In the genomic region with DNA sequence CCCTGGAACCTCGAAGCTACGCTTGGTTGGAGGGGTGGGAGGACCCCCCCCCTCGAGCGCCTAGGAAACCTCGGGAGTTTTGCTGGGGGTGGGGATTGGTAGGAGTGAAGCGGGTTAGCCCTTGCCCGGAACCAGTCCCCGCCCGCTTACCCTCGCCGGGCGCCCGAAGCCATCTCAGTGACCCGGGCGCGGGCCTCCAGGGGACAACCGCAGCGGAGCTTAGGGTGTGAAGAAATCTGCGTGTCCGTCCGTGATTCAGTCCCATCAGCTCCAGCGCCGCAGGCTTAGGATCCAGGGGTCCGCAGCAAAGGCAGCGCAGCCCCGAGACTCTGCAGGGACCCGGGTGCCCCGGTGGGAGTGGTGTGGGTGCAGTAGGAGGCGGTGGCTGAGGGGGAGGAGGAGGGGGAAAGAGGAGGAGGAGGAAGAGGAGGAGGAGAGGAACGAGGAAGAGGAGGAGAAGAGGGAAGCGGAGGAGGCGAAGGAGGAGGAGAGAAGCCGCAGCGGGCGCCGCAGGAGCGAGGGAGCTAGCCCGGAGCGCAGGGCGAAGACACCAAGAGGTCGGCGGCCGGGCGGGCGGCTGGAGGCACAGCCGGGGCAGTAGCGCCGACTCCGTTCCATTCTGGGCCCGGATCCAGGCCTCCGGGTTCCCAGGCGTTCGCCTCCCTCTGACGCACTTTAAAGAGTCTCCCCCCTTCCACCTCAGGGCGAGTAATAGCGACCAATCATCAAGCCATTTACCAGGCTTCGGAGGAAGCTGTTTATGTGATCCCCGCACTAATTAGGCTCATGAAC, we compare ENCODE assay signal across 8 mouse cellular contexts. TPM values are rescaled to one million over a fixed set of nuclear protein-coding genes. Genes with fewer than 3 reads are reported as not detected.
DNase-seq lines count a peak whose midpoint lies in the region; ATAC-seq and TF ChIP-seq lines count a peak whose summit lies in the region.

TSS of gene Emx2 (plus strand) at position 422 of the 792 bp plus-strand sequence.

- DNase-seq in ovary, adult 18-20 months (ENCODE audit: low spot score), result peak; percentile 83
- no peak for DNase-seq in ovary, postnatal 10 days (ENCODE audit: low spot score)
- no peak for DNase-seq in heart, postnatal 0 days (ENCODE audit: low spot score)
- peak; percentile 88 to 93 for DNase-seq in kidney, postnatal 4 days
- peak; percentile 79 for DNase-seq in right cerebral cortex, postnatal 4 days
- DNase-seq in cerebellum, adult 2 months, result no peak

- H3K4me2 ChIP-seq in heart, postnatal 0 days (ENCODE audit: low read depth, low read length), result peak within 1 kb of the TSS; percentile 56
- H3K4me2 ChIP-seq in liver, embryonic 15.5 days, result peak within 1 kb of the TSS; percentile 40

- no peak for ATAC-seq in heart, postnatal 0 days (ENCODE audit: insufficient read depth, low read depth)
- ATAC-seq in liver, embryonic 15.5 days (ENCODE audit: insufficient read depth), result no peak

- no peaks in the 10 kb centered on the region for H3K36me3 ChIP-seq in heart, postnatal 0 days (replicated peaks; ENCODE audit: control insufficient read depth, insufficient read depth, low read length)
- no peaks in the 10 kb centered on the region for H3K36me3 ChIP-seq in liver, embryonic 15.5 days (replicated peaks)

- WGBS in heart, postnatal 0 days, result 1% methylated on average over 49 of the region's 58 CpGs
- WGBS in liver, embryonic 15.5 days (ENCODE audit: insufficient replicate concordance), result 1% methylated on average over 58 of the region's 58 CpGs
- WGBS in cerebellum, adult 2 months, result under 1% methylated on average over 56 of the region's 58 CpGs

- no peak for TF ChIP-seq EP300 in heart, postnatal 0 days (IDR thresholded peaks at IDR 0.05; ENCODE audit: low read depth)

- peak within 1 kb of the TSS; percentile 76 for H3K4me3 ChIP-seq in embryonic fibroblast, embryonic 13.5 days (ENCODE audit: insufficient read depth, low read length)
- peak within 1 kb of the TSS; percentile 38 for H3K4me3 ChIP-seq in heart, postnatal 0 days (ENCODE audit: low read depth, low read length)
- H3K4me3 ChIP-seq in liver, embryonic 15.5 days (replicated peaks), result peak within 1 kb of the TSS; percentile 7; the same call in 1 of the 2 replicates
- no peak within 1 kb of the TSS for H3K4me3 ChIP-seq in cerebellum, adult 2 months (replicated peaks; ENCODE audit: insufficient read depth, low read depth, low read length)

- H3K9me3 ChIP-seq in heart, postnatal 0 days (replicated peaks; ENCODE audit: control insufficient read depth, low read length), result no peaks in the 10 kb centered on the region
- H3K9me3 ChIP-seq in liver, embryonic 15.5 days (replicated peaks), result no peaks in the 10 kb centered on the region

- H3K4me1 ChIP-seq in embryonic fibroblast, embryonic 13.5 days (ENCODE audit: control insufficient read depth, insufficient read depth, low read length), result no peaks in the 10 kb centered on the region; the same call in 1 of the 2 replicates
- 0 out of 2 replicates have a peak, but pooled peaks cover 8% of the 10 kb centered on the region for H3K4me1 ChIP-seq in heart, postnatal 0 days (ENCODE audit: control insufficient read depth, insufficient read depth)
- no peaks in the 10 kb centered on the region for H3K4me1 ChIP-seq in liver, embryonic 15.5 days (replicated peaks)
- H3K4me1 ChIP-seq in cerebellum, adult 2 months (ENCODE audit: control insufficient read depth, insufficient read depth, low read length), result no peaks in the 10 kb centered on the region

- H3K27ac ChIP-seq in embryonic fibroblast, embryonic 13.5 days (ENCODE audit: insufficient read depth, low read length), result peak within 1 kb of the TSS; percentile 93
- H3K27ac ChIP-seq in heart, postnatal 0 days (ENCODE audit: low read depth), result no peak within 1 kb of the TSS
- no peak within 1 kb of the TSS for H3K27ac ChIP-seq in liver, embryonic 15.5 days (replicated peaks)
- H3K27ac ChIP-seq in cerebellum, adult 2 months (ENCODE audit: insufficient read depth, low read length), result no peak within 1 kb of the TSS

- H3K27me3 ChIP-seq in heart, postnatal 0 days (ENCODE audit: control insufficient read depth, insufficient read depth, low read length), result peaks cover 99% of the 10 kb centered on the region
- H3K27me3 ChIP-seq in liver, embryonic 15.5 days, result peaks cover 100% of the 10 kb centered on the region
- H3K27me3 ChIP-seq in cerebellum, adult 2 months (ENCODE audit: control insufficient read depth, insufficient read depth, low read length), result peaks cover 16% of the 10 kb centered on the region; the same call in 1 of the 2 replicates

- TF ChIP-seq POLR2A in embryonic fibroblast, embryonic 13.5 days (IDR thresholded peaks at IDR 0.05; ENCODE audit: low read depth, low read length), result peak; percentile 52; the same call in 1 of the 2 replicates
- TF ChIP-seq POLR2A in cerebellum, adult 2 months (IDR thresholded peaks at IDR 0.05; ENCODE audit: borderline replicate concordance, insufficient read depth, low read length), result no peak

- no peak for TF ChIP-seq CTCF in embryonic fibroblast, embryonic 13.5 days (IDR thresholded peaks at IDR 0.05; ENCODE audit: borderline replicate concordance, insufficient read depth, low read length)
- TF ChIP-seq CTCF in heart, postnatal 0 days (IDR thresholded peaks at IDR 0.05; ENCODE audit: low read depth), result no peak
- no peak for TF ChIP-seq CTCF in cerebellum, adult 2 months (IDR thresholded peaks at IDR 0.05; ENCODE audit: borderline replicate concordance, insufficient read depth, low read depth, low read length)

- no peak within 1 kb of the TSS for H3K9ac ChIP-seq in heart, postnatal 0 days (replicated peaks; ENCODE audit: low read depth, low read length)
- no peak within 1 kb of the TSS for H3K9ac ChIP-seq in liver, embryonic 15.5 days

RNA-seq across cellular contexts. Expression of gene Emx2, which starts in this region (rescaled TPM):
- 16.6 and 20.5 TPM in 2 replicates for polyA plus RNA-seq in embryonic fibroblast, embryonic 13.5 days (2011; ENCODE audit: insufficient read length, low read depth, missing spikeins)
- not detected in 2 replicates for total RNA-seq in heart, postnatal 0 days (2014; rRNA removed; ENCODE audit: low replicate concordance)
- not detected in 2 replicates for polyA plus RNA-seq in heart, postnatal 0 days (2015; fragmentation: Nextera tagmentation; extraction: Ambion mirVana)
- 0.07 TPM in 1 of 2 replicates, not detected in the other for polyA plus RNA-seq in liver, embryonic 15.5 days (2015; fragmentation: Nextera tagmentation; extraction: Ambion mirVana)
- 0.07 and 0.13 TPM in 2 replicates for polyA plus RNA-seq in cerebellum, adult 2 months (2012; rRNA removed)

Comparison
In these comparisons a context has a peak if more than half of its experiments do, and no peak if none do; other contexts are left out.
1. RNA of gene Emx2 (polyA plus RNA-seq): 16.6 to 20.5 TPM in embryonic fibroblast, embryonic 13.5 days; 0.07 TPM in liver, embryonic 15.5 days, 0.07 to 0.13 TPM in cerebellum, adult 2 months and not detected in heart, postnatal 0 days; every median in the first group is over 10 times any median in the second.
2. DNase-seq: peak in ovary, adult 18-20 months (single experiment), kidney, postnatal 4 days (2 of 2) and right cerebral cortex, postnatal 4 days (single experiment); none in ovary, postnatal 10 days (single experiment), heart, postnatal 0 days (single experiment) and cerebellum, adult 2 months (0 of 2).